Mouse (Mus musculus): Measurements from ENCODE around the gene Ube4b.

The Ube4b gene

GRCm38 (mm10) chr4:149395581-149395980 is 31.0 kb downstream of the Ube4b start:
- in situ Hi-C loops (cut with MboI, MseI) = no loop called here

DNA sequence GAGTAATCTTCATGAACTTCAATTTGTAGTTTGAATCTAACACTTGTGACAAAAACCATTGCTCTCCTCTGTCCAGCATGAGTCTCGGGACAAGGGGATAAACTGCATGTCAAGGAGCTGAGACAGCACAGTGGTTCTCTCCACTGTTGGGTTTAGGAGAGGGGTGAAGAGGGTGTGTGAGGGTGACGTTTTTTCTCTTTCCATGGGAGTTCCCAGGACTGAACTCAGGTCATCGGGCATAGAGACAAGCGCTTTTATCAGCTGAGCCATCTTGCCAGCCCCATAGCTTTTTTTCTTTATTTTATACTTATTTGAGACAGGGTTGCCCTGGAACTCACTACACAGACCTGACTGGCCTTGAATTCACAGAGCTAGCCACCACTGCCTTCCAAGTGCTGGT is 32.3 kb downstream of the Ube4b start:
- in situ Hi-C loops (cut with MboI, MseI) = no loop called here

DNA sequence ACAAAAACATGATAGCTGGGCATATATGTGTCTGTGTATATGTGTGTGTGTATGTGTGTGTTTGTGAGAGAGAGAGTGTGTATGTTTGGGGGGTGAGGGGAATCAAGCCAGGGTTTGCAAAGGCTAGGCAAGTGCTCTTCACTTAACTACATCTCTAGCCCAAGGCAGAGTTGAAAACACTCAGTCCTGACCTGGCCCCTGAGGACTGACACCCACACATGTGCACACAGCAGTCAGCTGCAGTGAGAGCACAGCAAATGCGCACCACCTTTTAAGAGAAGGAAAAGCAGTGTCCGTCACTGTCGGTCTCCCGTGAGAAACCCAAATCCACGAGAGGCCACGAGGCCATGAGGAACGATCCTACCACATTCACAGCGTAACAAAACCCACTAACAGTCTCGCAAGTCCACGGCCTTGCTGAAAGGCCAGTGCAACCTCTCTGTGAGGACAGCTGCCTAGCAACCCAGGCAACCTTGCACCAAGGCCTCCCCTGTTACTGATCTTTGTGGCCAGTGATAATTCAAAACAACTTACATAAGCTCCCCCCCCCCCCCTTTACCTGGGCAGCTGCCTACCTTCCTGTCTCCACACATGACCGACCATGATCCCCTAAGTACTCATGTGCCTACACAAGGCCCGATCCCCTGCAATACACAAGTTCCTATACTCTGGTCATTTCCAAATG is 33.1 kb downstream of the Ube4b start:
- in situ Hi-C loops (cut with MboI, MseI) = no loop called here

DNA sequence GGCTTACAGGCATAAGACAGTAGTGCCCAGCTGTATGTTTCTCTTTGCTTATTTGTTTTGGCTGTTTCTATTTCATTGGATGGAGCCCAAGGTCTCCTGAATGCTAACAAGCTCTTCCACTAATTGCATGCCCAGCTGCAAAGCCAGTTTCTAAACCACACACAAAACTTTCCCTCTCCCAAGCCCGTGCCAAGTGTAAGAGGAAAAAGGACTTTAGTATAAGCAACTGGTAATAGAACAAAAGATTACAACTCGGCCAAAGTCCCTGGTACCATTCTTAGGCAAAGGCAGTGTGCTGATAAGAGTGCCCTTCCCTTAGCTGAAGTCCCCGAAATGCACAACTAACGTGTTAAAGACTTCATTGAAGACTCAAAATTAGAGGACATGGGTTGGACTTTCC is 34.2 kb downstream of the Ube4b start:
- in situ Hi-C loops (cut with MboI, MseI) = no loop called here

- in situ Hi-C loops (cut with MboI, MseI) = no loop called here
Observed at GRCm38 (mm10) chr4:149381001-149381400, 45.5 kb downstream of the Ube4b start.

DNA sequence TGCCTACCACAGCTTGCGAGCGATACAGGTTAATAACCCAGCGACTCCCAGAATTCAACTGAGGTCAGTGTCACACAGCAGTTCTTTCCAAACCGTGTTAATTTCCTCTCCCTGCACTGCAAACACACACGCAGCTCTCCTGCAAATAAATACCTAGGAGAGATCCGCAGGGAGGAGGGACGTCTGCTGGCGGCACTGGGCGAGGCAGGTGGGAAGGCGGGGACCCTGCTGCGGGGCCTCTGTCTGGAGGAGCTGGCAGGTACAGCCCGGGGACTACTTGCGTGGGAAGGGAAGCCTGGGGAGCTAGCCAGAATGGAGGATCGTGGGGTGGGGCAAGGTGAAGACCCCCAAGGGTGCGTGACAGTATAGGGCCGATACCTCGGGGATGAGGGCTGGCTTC is 46.7 kb downstream of the Ube4b start:
- in situ Hi-C loops (cut with MboI, MseI) = no loop called here

GRCm38 (mm10) chr4:149378819-149379218 is 47.7 kb downstream of the Ube4b start:
- in situ Hi-C loops (cut with MboI, MseI) = no loop called here

GRCm38 (mm10) chr4:149376034-149376433 is 50.5 kb downstream of the Ube4b start:
- in situ Hi-C loops (cut with MboI, MseI) = no loop called here

GRCm38 (mm10) chr4:149374662-149375061 is 51.9 kb downstream of the Ube4b start:
- in situ Hi-C loops (cut with MboI, MseI) = no loop called here

DNA sequence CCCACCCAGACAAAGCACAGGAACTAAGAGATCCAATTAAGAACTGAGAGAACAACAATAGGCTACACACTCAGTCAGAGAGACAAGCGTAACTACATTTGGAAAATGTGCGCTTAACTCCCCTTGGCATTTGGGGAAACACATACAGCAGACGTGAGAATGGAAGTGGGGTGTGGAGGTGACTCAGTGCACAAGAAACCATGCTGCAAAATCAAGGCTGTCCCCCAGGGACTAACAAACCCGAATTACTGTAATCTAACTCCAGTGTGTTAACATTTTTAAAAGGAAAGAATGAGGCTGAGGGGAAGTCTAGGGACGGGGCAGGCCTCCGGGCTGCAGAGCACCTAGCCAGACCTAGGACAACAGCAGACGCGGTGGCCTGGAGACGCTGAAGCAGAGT is 52.6 kb downstream of the Ube4b start:
- in situ Hi-C loops (cut with MboI, MseI) = no loop called here

DNA sequence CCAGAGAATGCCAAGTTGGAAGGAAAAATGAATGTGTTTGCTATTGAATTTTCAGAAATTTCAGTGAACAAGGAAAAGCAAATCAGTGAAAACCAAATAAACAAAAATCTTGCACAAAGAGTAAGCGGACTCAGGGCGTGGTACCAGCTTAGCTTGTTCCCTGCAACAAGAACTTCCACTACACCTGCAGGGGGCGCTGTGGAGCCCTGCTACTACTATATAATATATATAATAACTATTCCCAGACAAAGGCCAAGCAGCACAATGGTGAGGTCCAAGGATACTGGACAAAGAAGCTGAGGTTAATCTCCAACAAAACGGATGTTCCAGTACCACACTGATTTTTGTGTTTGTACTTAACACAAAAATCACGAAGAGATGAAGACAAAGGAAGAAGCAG is 53.1 kb downstream of the Ube4b start:
- in situ Hi-C loops (cut with MboI, MseI) = no loop called here

DNA sequence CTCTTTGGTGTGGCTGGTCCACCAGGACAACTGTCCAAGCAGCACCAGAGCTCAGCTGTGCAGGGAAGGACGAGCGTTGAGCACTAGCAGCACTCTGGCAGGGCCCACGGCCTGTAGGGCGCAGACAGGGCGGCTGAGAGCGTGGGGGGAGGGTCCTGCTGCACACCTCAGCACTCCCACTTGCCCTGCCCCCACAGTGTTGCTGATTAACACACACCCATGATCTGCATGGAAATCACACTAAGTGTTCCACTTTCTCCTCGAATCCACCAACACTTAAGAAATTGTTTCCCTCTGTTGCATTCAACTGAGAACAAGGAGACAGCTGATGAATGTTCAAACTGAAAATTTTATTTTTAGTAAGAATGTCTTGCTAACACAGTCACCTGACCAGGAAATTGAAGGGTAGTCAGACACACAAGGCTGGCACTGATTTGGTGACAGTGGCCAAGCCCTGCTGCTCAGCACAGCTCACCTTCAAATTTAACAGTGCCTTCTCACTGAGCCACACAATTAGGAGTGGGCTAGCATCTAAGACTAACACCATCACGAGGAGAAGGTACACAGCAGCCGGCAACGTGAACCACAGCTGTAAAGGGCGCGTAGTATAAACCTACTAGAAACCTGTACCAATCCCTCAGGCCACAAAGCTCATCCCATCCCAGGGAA is 60.7 kb downstream of the Ube4b start:
- in situ Hi-C loops (cut with MboI, MseI) = no loop called here

- in situ Hi-C loops (cut with MboI, MseI) = no loop called here
Observed at GRCm38 (mm10) chr4:149364896-149365295, 61.7 kb downstream of the Ube4b start.

DNA sequence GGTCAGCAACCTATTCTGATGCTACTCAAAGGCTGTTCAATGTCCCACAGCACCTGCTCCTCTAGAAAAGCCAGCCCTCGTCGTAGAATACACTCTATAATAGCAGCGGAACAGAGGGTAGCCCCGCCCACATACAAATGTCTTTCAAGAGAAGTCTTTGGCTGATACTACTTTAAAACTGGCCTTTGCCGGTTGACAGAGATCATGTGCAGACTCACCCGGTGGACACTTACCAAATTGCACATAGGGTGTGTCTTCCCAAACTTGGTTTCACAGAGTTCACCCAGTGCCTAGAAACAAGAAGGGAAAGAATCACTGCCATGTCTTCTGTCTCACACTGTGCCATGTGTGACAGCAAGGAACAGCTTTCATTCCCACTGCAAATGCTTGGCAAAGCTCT is 65.5 kb downstream of the Ube4b start:
- in situ Hi-C loops (cut with MboI, MseI) = no loop called here

DNA sequence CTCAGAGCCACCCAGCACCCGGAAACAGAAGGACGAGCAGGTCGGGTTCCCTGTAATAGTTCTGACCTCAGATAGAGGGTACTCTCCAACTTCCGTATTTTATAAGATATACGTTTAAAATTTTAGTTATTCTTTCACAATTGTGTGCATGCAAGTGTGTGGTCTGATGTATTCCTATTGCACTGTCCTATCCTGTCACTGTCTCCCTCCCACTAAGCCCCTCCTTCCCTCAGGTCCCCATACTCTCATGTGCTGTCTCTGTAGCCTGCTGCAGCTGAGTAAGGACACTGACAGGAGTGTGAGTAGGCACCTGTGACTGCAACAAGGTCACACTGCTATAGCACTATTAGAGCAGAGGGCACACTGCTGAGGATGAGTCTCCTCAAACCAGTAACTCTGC is 65.9 kb downstream of the Ube4b start:
- in situ Hi-C loops (cut with MboI, MseI) = no loop called here

DNA sequence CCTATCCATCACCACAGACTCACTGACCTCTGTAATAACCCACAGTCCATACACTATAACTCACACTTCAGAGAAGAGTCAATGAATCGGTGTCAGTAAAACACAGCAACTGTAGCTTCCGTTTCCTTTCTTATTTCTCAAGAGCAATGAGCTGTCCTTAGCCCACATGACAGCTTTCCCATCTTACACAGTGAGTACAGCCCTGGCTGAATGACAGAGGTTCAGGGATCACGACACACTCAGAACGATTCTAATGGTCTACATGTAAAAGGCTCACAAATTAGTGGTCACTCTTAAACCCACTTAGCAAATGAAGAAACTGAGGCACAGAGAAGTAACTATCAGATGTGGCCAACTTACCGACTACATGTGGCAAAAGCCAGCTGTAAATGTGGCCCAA is 68.6 kb downstream of the Ube4b start:
- in situ Hi-C loops (cut with MboI, MseI) = no loop called here

DNA sequence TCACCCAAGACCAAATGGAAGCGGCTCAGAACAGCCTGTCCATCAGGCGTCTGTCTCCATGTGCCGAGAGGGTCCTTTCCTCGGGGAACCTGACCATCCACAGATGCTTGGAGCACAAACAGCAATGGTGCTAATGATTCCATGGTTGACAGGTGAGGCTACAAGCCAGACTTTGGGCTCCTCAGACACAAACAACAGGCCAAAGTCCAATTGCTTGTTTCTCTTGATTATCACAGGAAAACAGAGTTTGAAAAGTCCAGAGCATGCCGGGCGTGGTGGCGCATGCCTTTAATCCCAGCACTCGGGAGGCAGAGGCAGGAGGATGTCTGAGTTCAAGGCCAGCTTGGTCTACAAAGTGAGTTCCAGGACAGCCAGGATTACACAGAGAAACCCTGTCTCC is 71.9 kb downstream of the Ube4b start:
- in situ Hi-C loops (cut with MboI, MseI) = no loop called here

- in situ Hi-C loops (cut with MboI, MseI) = no loop called here
Observed at GRCm38 (mm10) chr4:149351596-149352150, 74.9 kb downstream of the Ube4b start.

GRCm38 (mm10) chr4:149348963-149349362 is 77.6 kb downstream of the Ube4b start:
- in situ Hi-C loops (cut with MboI, MseI) = no loop called here

GRCm38 (mm10) chr4:149345873-149346272 is 80.7 kb downstream of the Ube4b start:
- in situ Hi-C loops (cut with MboI, MseI) = no loop called here

GRCm38 (mm10) chr4:149344311-149344710 is 82.2 kb downstream of the Ube4b start:
- in situ Hi-C loops (cut with MboI, MseI) = no loop called here

- in situ Hi-C loops (cut with MboI, MseI) = no loop called here
Observed at GRCm38 (mm10) chr4:149340680-149341079, 85.9 kb downstream of the Ube4b start.

Measured in regulatory T cell (primary cell).